10 mouse cellular contexts compared by ENCODE assay signal in the genomic region with DNA sequence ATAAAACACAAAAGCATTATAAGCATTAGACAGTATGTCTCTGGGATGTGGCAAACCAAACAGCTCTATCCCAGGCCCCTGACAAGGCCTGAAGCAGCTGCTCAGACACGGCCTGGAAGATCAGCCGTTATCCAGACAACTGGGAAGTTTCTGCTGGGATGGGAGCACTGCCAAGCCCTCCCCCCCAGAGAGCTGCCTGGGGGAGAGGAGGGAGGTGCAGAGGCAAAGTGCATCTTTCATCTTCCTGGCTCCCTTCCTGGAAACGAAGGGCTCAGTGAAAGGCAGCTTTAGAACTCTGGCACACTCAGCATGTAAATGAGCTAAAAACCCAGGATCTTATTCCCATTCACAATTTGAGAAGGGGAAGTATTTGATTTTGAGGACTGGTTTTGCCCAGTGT. TPM values are rescaled to one million over a fixed set of nuclear protein-coding genes. Genes with fewer than 3 reads are reported as not detected.
A peak's percentile ranks its signal among the peaks of the same experiment; 100 is the strongest.
DNase-seq lines count a peak whose midpoint lies in the region; ATAC-seq and TF ChIP-seq lines count a peak whose summit lies in the region.
"Had no signal": no experiment of that assay in that cellular context is flagged by ENCODE, and none has a peak within 500 bp of the region (broad histone marks: within the 10 kb centered on the region; RNA-seq: fewer than 3 reads in every experiment).

No protein-coding gene starts in this region.

- no peak overlapping the region for H3K4me3 ChIP-seq in intestine, embryonic 14.5 days (ENCODE audit: low read depth, low read length)
- no peak overlapping the region for H3K4me3 ChIP-seq in intestine, postnatal 0 days (ENCODE audit: low read depth, low read length)
- H3K4me3 ChIP-seq in kidney, embryonic 15.5 days (replicated peaks), result no peak overlapping the region
- no peak overlapping the region for H3K4me3 ChIP-seq in liver, embryonic 16.5 days (ENCODE audit: low read depth, low read length)
- H3K4me3 ChIP-seq in stomach, postnatal 0 days (ENCODE audit: low read depth, low read length), result no peak overlapping the region
- H3K4me3 ChIP-seq: embryonic facial prominence, embryonic 12.5 days; midbrain, embryonic 12.5 days had no signal

- peaks cover 70% of the 10 kb centered on the region for H3K36me3 ChIP-seq in intestine, embryonic 14.5 days (ENCODE audit: control insufficient read depth, insufficient read depth, low read length)
- H3K36me3 ChIP-seq in intestine, postnatal 0 days (ENCODE audit: control insufficient read depth, insufficient read depth), result peaks cover 49% of the 10 kb centered on the region
- H3K36me3 ChIP-seq in kidney, embryonic 15.5 days, result peaks cover 84% of the 10 kb centered on the region
- peaks cover 83% of the 10 kb centered on the region for H3K36me3 ChIP-seq in liver, embryonic 16.5 days (ENCODE audit: control insufficient read depth, insufficient read depth)
- H3K36me3 ChIP-seq in stomach, postnatal 0 days (ENCODE audit: control insufficient read depth, insufficient read depth, low read length), result peaks cover 17% of the 10 kb centered on the region; the same call in 1 of the 2 replicates

- H3K27ac ChIP-seq in intestine, embryonic 14.5 days (ENCODE audit: low read depth), result peak overlapping the region; percentile 57; the same call in 1 of the 2 replicates
- no peak overlapping the region for H3K27ac ChIP-seq in intestine, postnatal 0 days (ENCODE audit: low read depth, low read length)
- H3K27ac ChIP-seq in kidney, embryonic 15.5 days, result 0 out of 2 replicates have a peak overlapping the region, but pooled peaks have one; percentile 10
- H3K27ac ChIP-seq in liver, embryonic 16.5 days (ENCODE audit: low read length), result 0 out of 2 replicates have a peak overlapping the region, but pooled peaks have one; percentile 62
- H3K27ac ChIP-seq in stomach, postnatal 0 days (replicated peaks), result 0 out of 2 replicates have a peak overlapping the region, but pooled peaks have one; percentile 1
- H3K27ac ChIP-seq: embryonic facial prominence, embryonic 12.5 days; midbrain, embryonic 12.5 days had no signal

- no peak for TF ChIP-seq EP300 in stomach, postnatal 0 days (optimal IDR thresholded peaks at IDR 0.05)

- 35% methylated on average over 3 of the region's 3 CpGs for WGBS in intestine, embryonic 14.5 days
- 32% methylated on average over 3 of the region's 3 CpGs for WGBS in intestine, postnatal 0 days
- 44% methylated on average over 3 of the region's 3 CpGs for WGBS in kidney, embryonic 15.5 days
- 76% methylated on average over 3 of the region's 3 CpGs for WGBS in liver, embryonic 16.5 days (ENCODE audit: insufficient replicate concordance)
- 27% methylated on average over 3 of the region's 3 CpGs for WGBS in stomach, postnatal 0 days

- DNase-seq in intestine, embryonic 14.5 days (ENCODE audit: low spot score), result peak; percentile 71
- peak; percentile 89 for DNase-seq in brain, adult 2 months (ENCODE audit: low read depth, low spot score)
- peak; percentile 86 for DNase-seq in gastrocnemius, postnatal 14 days
- peak; percentile 55 for DNase-seq in stomach, postnatal 0 days (ENCODE audit: low spot score)
- DNase-seq in urinary bladder, adult 2 months (ENCODE audit: low spot score), result no peak

- intact Hi-C loops in gastrocnemius, postnatal 14 days (cut with DNase I; ENCODE audit: low total_unique reads), result loop anchor here (2.0 kb wide), 1 partner anchor 17 kb away; no protein-coding TSS in a partner anchor

- peaks cover 19% of the 10 kb centered on the region for H3K4me1 ChIP-seq in intestine, embryonic 14.5 days (replicated peaks; ENCODE audit: control insufficient read depth, insufficient read depth, low read length)
- H3K4me1 ChIP-seq in intestine, postnatal 0 days (replicated peaks; ENCODE audit: control insufficient read depth, insufficient read depth, low read length), result no peaks in the 10 kb centered on the region
- peaks cover 24% of the 10 kb centered on the region for H3K4me1 ChIP-seq in kidney, embryonic 15.5 days
- peaks cover 37% of the 10 kb centered on the region for H3K4me1 ChIP-seq in liver, embryonic 16.5 days (ENCODE audit: control insufficient read depth, low read depth, low read length)
- H3K4me1 ChIP-seq in stomach, postnatal 0 days (replicated peaks; ENCODE audit: control insufficient read depth, insufficient read depth), result peaks cover 4% of the 10 kb centered on the region; the same call in 1 of the 2 replicates
- H3K4me1 ChIP-seq: midbrain, embryonic 12.5 days had no signal

- no peak overlapping the region for H3K9ac ChIP-seq in intestine, embryonic 14.5 days (ENCODE audit: low read length)
- no peak overlapping the region for H3K9ac ChIP-seq in intestine, postnatal 0 days (ENCODE audit: low read depth, low read length)
- no peak overlapping the region for H3K9ac ChIP-seq in kidney, embryonic 15.5 days
- no peak overlapping the region for H3K9ac ChIP-seq in liver, embryonic 16.5 days (ENCODE audit: low read depth, low read length)
- H3K9ac ChIP-seq in stomach, postnatal 0 days (ENCODE audit: low read length), result no peak overlapping the region; the same call in 1 of the 2 replicates
- H3K9ac ChIP-seq: embryonic facial prominence, embryonic 12.5 days; midbrain, embryonic 12.5 days had no signal

- H3K27me3 ChIP-seq in intestine, embryonic 14.5 days (replicated peaks; ENCODE audit: control insufficient read depth, insufficient read depth, low read length), result no peaks in the 10 kb centered on the region
- no peaks in the 10 kb centered on the region for H3K27me3 ChIP-seq in intestine, postnatal 0 days (replicated peaks; ENCODE audit: control insufficient read depth, insufficient read depth, low read length)
- H3K27me3 ChIP-seq in kidney, embryonic 15.5 days, result no peaks in the 10 kb centered on the region
- no peaks in the 10 kb centered on the region for H3K27me3 ChIP-seq in liver, embryonic 16.5 days (ENCODE audit: control insufficient read depth, insufficient read depth, low read depth, low read length)
- no peaks in the 10 kb centered on the region for H3K27me3 ChIP-seq in stomach, postnatal 0 days (ENCODE audit: control insufficient read depth, insufficient read depth, low read length)
- H3K27me3 ChIP-seq: embryonic facial prominence, embryonic 12.5 days; midbrain, embryonic 12.5 days had no signal

- no peak for ATAC-seq in intestine, embryonic 14.5 days (replicated peaks; ENCODE audit: low FRiP score, low TSS enrichment, low read depth)
- ATAC-seq in intestine, postnatal 0 days, result no peak
- ATAC-seq in kidney, embryonic 15.5 days (replicated peaks; ENCODE audit: low FRiP score), result no peak
- ATAC-seq in liver, embryonic 16.5 days (ENCODE audit: low read depth), result no peak
- no peak for ATAC-seq in stomach, postnatal 0 days (ENCODE audit: low FRiP score, low TSS enrichment)

- TF ChIP-seq CTCF in intestine, postnatal 0 days (IDR thresholded peaks at IDR 0.05; ENCODE audit: low read depth), result no peak
- no peak for TF ChIP-seq CTCF in stomach, postnatal 0 days (IDR thresholded peaks at IDR 0.05; ENCODE audit: low read depth)

- H3K9me3 ChIP-seq in intestine, embryonic 14.5 days (ENCODE audit: control insufficient read depth, low read length), result no peaks in the 10 kb centered on the region
- H3K9me3 ChIP-seq in intestine, postnatal 0 days (ENCODE audit: control insufficient read depth), result no peaks in the 10 kb centered on the region
- H3K9me3 ChIP-seq in kidney, embryonic 15.5 days (replicated peaks), result no peaks in the 10 kb centered on the region
- no peaks in the 10 kb centered on the region for H3K9me3 ChIP-seq in liver, embryonic 16.5 days (replicated peaks; ENCODE audit: control insufficient read depth, low read length)
- H3K9me3 ChIP-seq in stomach, postnatal 0 days (ENCODE audit: control insufficient read depth, low read length), result no peaks in the 10 kb centered on the region
- H3K9me3 ChIP-seq: embryonic facial prominence, embryonic 12.5 days; midbrain, embryonic 12.5 days had no signal

- H3K4me2 ChIP-seq in intestine, embryonic 14.5 days (ENCODE audit: low read length), result no peak overlapping the region
- H3K4me2 ChIP-seq in intestine, postnatal 0 days (replicated peaks; ENCODE audit: low read depth), result no peak overlapping the region
- H3K4me2 ChIP-seq in kidney, embryonic 15.5 days, result no peak overlapping the region
- H3K4me2 ChIP-seq in liver, embryonic 16.5 days (ENCODE audit: low read depth, low read length), result no peak overlapping the region
- H3K4me2 ChIP-seq in stomach, postnatal 0 days (replicated peaks; ENCODE audit: low read depth), result no peak overlapping the region
- H3K4me2 ChIP-seq: embryonic facial prominence, embryonic 12.5 days; midbrain, embryonic 12.5 days had no signal

RNA-seq across cellular contexts. Expression of a gene that starts 9.3 kb away (rescaled TPM):
- 36.2 and 39.3 TPM in 2 replicates for polyA plus RNA-seq in intestine, embryonic 14.5 days (2014; fragmentation: Nextera tagmentation; extraction: Ambion mirVana)
- polyA plus RNA-seq in intestine, postnatal 0 days (2015; fragmentation: Nextera tagmentation; extraction: Ambion mirVana), result 19.2 and 20.9 TPM in 2 replicates
- 1 to 10 TPM; 7.9 to 9.6 TPM for total RNA-seq in gastrocnemius, postnatal 14 days (2021)
- 33.5 and 36.1 TPM in 2 replicates for polyA plus RNA-seq in kidney, embryonic 15.5 days (2015; fragmentation: Nextera tagmentation; extraction: Ambion mirVana)
- 18.5 and 19.6 TPM in 2 replicates for polyA plus RNA-seq in liver, embryonic 16.5 days (2015; fragmentation: Nextera tagmentation; extraction: Ambion mirVana)
- 19.9 and 22.1 TPM in 2 replicates for polyA plus RNA-seq in stomach, postnatal 0 days (2015; fragmentation: Nextera tagmentation; extraction: Ambion mirVana)
- 12.8 and 14.6 TPM in 2 replicates for polyA plus RNA-seq in urinary bladder, adult 2 months (2012; rRNA removed)

RNA-seq across cellular contexts. Expression of a gene that starts 13.5 kb away (rescaled TPM):
- 45.6 and 57.9 TPM in 2 replicates for polyA plus RNA-seq in intestine, embryonic 14.5 days (2014; fragmentation: Nextera tagmentation; extraction: Ambion mirVana)
- 20.7 and 26.1 TPM in 2 replicates for polyA plus RNA-seq in intestine, postnatal 0 days (2015; fragmentation: Nextera tagmentation; extraction: Ambion mirVana)
- total RNA-seq in gastrocnemius, postnatal 14 days (2021), result 10 to 100 TPM; 18.4 to 24.4 TPM
- 48.7 and 55.4 TPM in 2 replicates for polyA plus RNA-seq in kidney, embryonic 15.5 days (2015; fragmentation: Nextera tagmentation; extraction: Ambion mirVana)
- 5.8 and 6.5 TPM in 2 replicates for polyA plus RNA-seq in liver, embryonic 16.5 days (2015; fragmentation: Nextera tagmentation; extraction: Ambion mirVana)
- polyA plus RNA-seq in stomach, postnatal 0 days (2015; fragmentation: Nextera tagmentation; extraction: Ambion mirVana), result 35.8 and 38.5 TPM in 2 replicates
- polyA plus RNA-seq in urinary bladder, adult 2 months (2012; rRNA removed), result 74.1 and 87.8 TPM in 2 replicates

RNA-seq across cellular contexts. Expression of a gene that starts 30.4 kb away (rescaled TPM):
- polyA plus RNA-seq in intestine, embryonic 14.5 days (2014; fragmentation: Nextera tagmentation; extraction: Ambion mirVana), result 58.0 and 60.7 TPM in 2 replicates
- polyA plus RNA-seq in intestine, postnatal 0 days (2015; fragmentation: Nextera tagmentation; extraction: Ambion mirVana), result 27.0 and 28.0 TPM in 2 replicates
- 1 to 10 TPM; 8.6 to 8.9 TPM for total RNA-seq in gastrocnemius, postnatal 14 days (2021)
- polyA plus RNA-seq in kidney, embryonic 15.5 days (2015; fragmentation: Nextera tagmentation; extraction: Ambion mirVana), result 59.6 and 60.9 TPM in 2 replicates
- 58.1 and 63.4 TPM in 2 replicates for polyA plus RNA-seq in liver, embryonic 16.5 days (2015; fragmentation: Nextera tagmentation; extraction: Ambion mirVana)
- 50.5 and 54.3 TPM in 2 replicates for polyA plus RNA-seq in stomach, postnatal 0 days (2015; fragmentation: Nextera tagmentation; extraction: Ambion mirVana)
- 28.4 and 31.5 TPM in 2 replicates for polyA plus RNA-seq in urinary bladder, adult 2 months (2012; rRNA removed)

RNA-seq across cellular contexts. Expression of a gene that starts 31.9 kb away (rescaled TPM):
- polyA plus RNA-seq in intestine, embryonic 14.5 days (2014; fragmentation: Nextera tagmentation; extraction: Ambion mirVana), result 28.0 and 29.5 TPM in 2 replicates
- polyA plus RNA-seq in intestine, postnatal 0 days (2015; fragmentation: Nextera tagmentation; extraction: Ambion mirVana), result 19.8 and 20.7 TPM in 2 replicates
- total RNA-seq in gastrocnemius, postnatal 14 days (2021), result 10 to 100 TPM; 17.8 to 19.2 TPM
- polyA plus RNA-seq in kidney, embryonic 15.5 days (2015; fragmentation: Nextera tagmentation; extraction: Ambion mirVana), result 38.8 and 43.9 TPM in 2 replicates
- polyA plus RNA-seq in liver, embryonic 16.5 days (2015; fragmentation: Nextera tagmentation; extraction: Ambion mirVana), result 30.8 and 31.5 TPM in 2 replicates
- 28.0 and 28.2 TPM in 2 replicates for polyA plus RNA-seq in stomach, postnatal 0 days (2015; fragmentation: Nextera tagmentation; extraction: Ambion mirVana)
- polyA plus RNA-seq in urinary bladder, adult 2 months (2012; rRNA removed), result 61.1 and 70.4 TPM in 2 replicates

RNA-seq across cellular contexts. Expression of a gene that starts 35.6 kb away (rescaled TPM):
- polyA plus RNA-seq in intestine, embryonic 14.5 days (2014; fragmentation: Nextera tagmentation; extraction: Ambion mirVana), result not detected in 2 replicates
- not detected in 2 replicates for polyA plus RNA-seq in intestine, postnatal 0 days (2015; fragmentation: Nextera tagmentation; extraction: Ambion mirVana)
- under 1 TPM in 1 of 2 experiments, not detected in 1; 0.31 TPM for total RNA-seq in gastrocnemius, postnatal 14 days (2021)
- not detected in 2 replicates for polyA plus RNA-seq in kidney, embryonic 15.5 days (2015; fragmentation: Nextera tagmentation; extraction: Ambion mirVana)
- not detected in 2 replicates for polyA plus RNA-seq in liver, embryonic 16.5 days (2015; fragmentation: Nextera tagmentation; extraction: Ambion mirVana)
- 0.02 TPM in 1 of 2 replicates, not detected in the other for polyA plus RNA-seq in stomach, postnatal 0 days (2015; fragmentation: Nextera tagmentation; extraction: Ambion mirVana)
- polyA plus RNA-seq in urinary bladder, adult 2 months (2012; rRNA removed), result 0.23 and 0.24 TPM in 2 replicates
- polyA plus RNA-seq: embryonic facial prominence, embryonic 12.5 days; midbrain, embryonic 12.5 days had no signal
